8 mouse cellular contexts compared by ENCODE assay signal in genomic region chr2:25263623-25264285, GRCm38 (mm10). TPM values are rescaled to one million over a fixed set of nuclear protein-coding genes. Genes with fewer than 3 reads are reported as not detected.
DNase-seq lines count a peak whose midpoint lies in the region; ATAC-seq lines count a peak whose summit lies in the region.

No protein-coding gene starts in this region.

- H3K4me1 ChIP-seq in hindbrain, embryonic 14.5 days (replicated peaks; ENCODE audit: control insufficient read depth, insufficient read depth, low read length), result peaks cover 45% of the 10 kb centered on the region
- H3K4me1 ChIP-seq in midbrain, embryonic 16.5 days (ENCODE audit: control insufficient read depth, insufficient read depth, low read length), result peaks cover 50% of the 10 kb centered on the region

- peak overlapping the region; percentile 100 for H3K4me2 ChIP-seq in hindbrain, embryonic 14.5 days (replicated peaks)
- peak overlapping the region; percentile 100 for H3K4me2 ChIP-seq in midbrain, embryonic 16.5 days (ENCODE audit: low read length)

- 0 out of 2 replicates have a peak, but pooled peaks cover 6% of the 10 kb centered on the region for H3K27me3 ChIP-seq in hindbrain, embryonic 14.5 days (ENCODE audit: control insufficient read depth, insufficient read depth, low read length)
- H3K27me3 ChIP-seq in midbrain, embryonic 16.5 days (ENCODE audit: control insufficient read depth, insufficient read depth, low read depth, low read length), result peaks cover 6% of the 10 kb centered on the region

- 18% methylated on average over 12 of the region's 12 CpGs for WGBS in hindbrain, embryonic 14.5 days
- WGBS in midbrain, embryonic 16.5 days, result 18% methylated on average over 12 of the region's 12 CpGs

- H3K27ac ChIP-seq in hindbrain, embryonic 14.5 days, result 0 out of 2 replicates have a peak overlapping the region, but pooled peaks have one; percentile 79
- H3K27ac ChIP-seq in midbrain, embryonic 16.5 days (ENCODE audit: low read length), result no peak overlapping the region

- H3K9me3 ChIP-seq in hindbrain, embryonic 14.5 days (ENCODE audit: control insufficient read depth, low read length), result no peaks in the 10 kb centered on the region
- no peaks in the 10 kb centered on the region for H3K9me3 ChIP-seq in midbrain, embryonic 16.5 days (replicated peaks; ENCODE audit: control insufficient read depth, low read length, poor library complexity, severe bottlenecking)

- H3K36me3 ChIP-seq in hindbrain, embryonic 14.5 days (replicated peaks; ENCODE audit: control insufficient read depth, insufficient read depth), result peaks cover 7% of the 10 kb centered on the region
- no peaks in the 10 kb centered on the region for H3K36me3 ChIP-seq in midbrain, embryonic 16.5 days (ENCODE audit: control insufficient read depth, insufficient read depth, low read length)

- ATAC-seq in hindbrain, embryonic 14.5 days (ENCODE audit: low FRiP score), result no peak
- ATAC-seq in midbrain, embryonic 16.5 days, result no peak

- peak; percentile 75 for DNase-seq in left cerebral cortex, postnatal 4 days
- DNase-seq in left cerebral cortex, adult 11 months (ENCODE audit: low spot score), result no peak
- peak; percentile 69 to 70 for DNase-seq in cerebellum, postnatal 14 days
- DNase-seq in hindbrain, embryonic 14.5 days (ENCODE audit: low spot score), result no peak
- no peak for DNase-seq in layer of hippocampus, adult 18-20 months (ENCODE audit: low spot score in 2 of 2)
- DNase-seq in right cerebral cortex, adult 2 months (ENCODE audit: low spot score in 2 of 2), result no peak
- DNase-seq in thymus, postnatal 36 days, result no peak

- H3K9ac ChIP-seq in hindbrain, embryonic 14.5 days, result peak overlapping the region; percentile 83
- H3K9ac ChIP-seq in midbrain, embryonic 16.5 days (ENCODE audit: low read depth, low read length), result peak overlapping the region; percentile 81

- peak overlapping the region; percentile 84 for H3K4me3 ChIP-seq in hindbrain, embryonic 14.5 days (replicated peaks; ENCODE audit: low read length)
- peak overlapping the region; percentile 85 for H3K4me3 ChIP-seq in midbrain, embryonic 16.5 days (ENCODE audit: low read depth, low read length)

- intact Hi-C loops in left cerebral cortex, postnatal 4 days (cut with DNase I), result no loop called here

RNA-seq across cellular contexts. Expression of gene Tprn, which starts 1.3 kb away (rescaled TPM):
- 10 to 100 TPM; 15.4 to 16.2 TPM for total RNA-seq in left cerebral cortex, postnatal 4 days (2021)
- 13.4 and 14.7 TPM in 2 replicates for polyA plus RNA-seq in hindbrain, embryonic 14.5 days (2014; fragmentation: Nextera tagmentation; extraction: Ambion mirVana)
- polyA plus RNA-seq in midbrain, embryonic 16.5 days (2015; fragmentation: Nextera tagmentation; extraction: Ambion mirVana), result 15.6 and 15.9 TPM in 2 replicates
- 10 to 100 TPM; 21.2 to 23.1 TPM for total RNA-seq in layer of hippocampus, adult 18-20 months (2021)

RNA-seq across cellular contexts. Expression of gene Ssna1, which starts 8.5 kb away (rescaled TPM):
- total RNA-seq in left cerebral cortex, postnatal 4 days (2021), result 10 to 100 TPM; 72.3 to 75.7 TPM
- 175 and 190 TPM in 2 replicates for polyA plus RNA-seq in hindbrain, embryonic 14.5 days (2014; fragmentation: Nextera tagmentation; extraction: Ambion mirVana)
- polyA plus RNA-seq in midbrain, embryonic 16.5 days (2015; fragmentation: Nextera tagmentation; extraction: Ambion mirVana), result 172 and 175 TPM in 2 replicates
- 10 to 100 TPM; 62.5 to 66.2 TPM for total RNA-seq in layer of hippocampus, adult 18-20 months (2021)

RNA-seq across cellular contexts. Expression of gene Tmem203, which starts 8.5 kb away (rescaled TPM):
- total RNA-seq in left cerebral cortex, postnatal 4 days (2021), result 10 to 100 TPM; 26.4 to 26.8 TPM
- 9.8 and 12.5 TPM in 2 replicates for polyA plus RNA-seq in hindbrain, embryonic 14.5 days (2014; fragmentation: Nextera tagmentation; extraction: Ambion mirVana)
- polyA plus RNA-seq in midbrain, embryonic 16.5 days (2015; fragmentation: Nextera tagmentation; extraction: Ambion mirVana), result 12.4 and 12.7 TPM in 2 replicates
- total RNA-seq in layer of hippocampus, adult 18-20 months (2021), result 10 to 100 TPM; 35.7 to 38.8 TPM

RNA-seq across cellular contexts. Expression of gene Anapc2, which starts 8.5 kb away (rescaled TPM):
- 100 to 1,000 TPM; 108 to 121 TPM for total RNA-seq in left cerebral cortex, postnatal 4 days (2021)
- polyA plus RNA-seq in hindbrain, embryonic 14.5 days (2014; fragmentation: Nextera tagmentation; extraction: Ambion mirVana), result 113 and 114 TPM in 2 replicates
- 141 and 144 TPM in 2 replicates for polyA plus RNA-seq in midbrain, embryonic 16.5 days (2015; fragmentation: Nextera tagmentation; extraction: Ambion mirVana)
- 10 to 100 TPM; 79.8 to 84.4 TPM for total RNA-seq in layer of hippocampus, adult 18-20 months (2021)

RNA-seq across cellular contexts. Expression of gene AL732309.1, which starts 17.1 kb away (rescaled TPM):
- total RNA-seq in left cerebral cortex, postnatal 4 days (2021), result 1 to 10 TPM; 2.4 to 7.7 TPM
- 2.9 and 5.3 TPM in 2 replicates for polyA plus RNA-seq in hindbrain, embryonic 14.5 days (2014; fragmentation: Nextera tagmentation; extraction: Ambion mirVana)
- 4.3 and 4.7 TPM in 2 replicates for polyA plus RNA-seq in midbrain, embryonic 16.5 days (2015; fragmentation: Nextera tagmentation; extraction: Ambion mirVana)
- 1 to 10 TPM; 3.8 to 3.9 TPM for total RNA-seq in layer of hippocampus, adult 18-20 months (2021)

Comparison
In these comparisons a context has a peak if more than half of its experiments do, and no peak if none do; other contexts are left out.
1. DNase-seq: peak in left cerebral cortex, postnatal 4 days (single experiment) and cerebellum, postnatal 14 days (2 of 2); none in left cerebral cortex, adult 11 months (single experiment), hindbrain, embryonic 14.5 days (single experiment), layer of hippocampus, adult 18-20 months (0 of 2), right cerebral cortex, adult 2 months (0 of 2) and thymus, postnatal 36 days (0 of 2).